Mouse (Mus musculus) ES-Bruce4 (cell line): Measurements from ENCODE around the gene Patl2.
"Not testable (repeated sequence)": the region's sequence is repeated elsewhere in the genome, so short reads cannot be mapped to it uniquely, and the experiment has no call there.

ENCODE experiments used
- CTCF ChIP-seq: IDR thresholded peaks from one replicate; pipeline ENCODE4 v1.8.1; 2011; ENCODE audit warnings: low read depth, low read length
- POLR2A ChIP-seq: IDR thresholded peaks from one replicate; pipeline ENCODE4 v1.8.1; 2011; ENCODE audit warnings: low read length; ENCODE audit not compliant: insufficient read depth

- TF ChIP-seq CTCF, POLR2A: not testable (repeated sequence)
These were observed 31.1 kb upstream of the Patl2 start for GRCm38 (mm10) chr2:122217075-122217474.
